Mouse (Mus musculus) olfactory bulb, adult 2 months (tissue): ENCODE data around the gene Tpsb2.

Source experiments
- CTCF ChIP-seq: fragments of 200-500 bp; IDR thresholded peaks from 2 replicates; pipeline ENCODE4 v1.5.1; 2012; ENCODE audit warnings: low read depth, mild to moderate bottlenecking, low read length, moderate library complexity; ENCODE audit not compliant: insufficient read depth
- POLR2A ChIP-seq: fragments of 200-500 bp; IDR thresholded peaks from 2 replicates; pipeline ENCODE4 v1.6.1; 2012; ENCODE audit warnings: mild to moderate bottlenecking, low read depth, low read length, moderate library complexity; ENCODE audit not compliant: insufficient read depth

DNA sequence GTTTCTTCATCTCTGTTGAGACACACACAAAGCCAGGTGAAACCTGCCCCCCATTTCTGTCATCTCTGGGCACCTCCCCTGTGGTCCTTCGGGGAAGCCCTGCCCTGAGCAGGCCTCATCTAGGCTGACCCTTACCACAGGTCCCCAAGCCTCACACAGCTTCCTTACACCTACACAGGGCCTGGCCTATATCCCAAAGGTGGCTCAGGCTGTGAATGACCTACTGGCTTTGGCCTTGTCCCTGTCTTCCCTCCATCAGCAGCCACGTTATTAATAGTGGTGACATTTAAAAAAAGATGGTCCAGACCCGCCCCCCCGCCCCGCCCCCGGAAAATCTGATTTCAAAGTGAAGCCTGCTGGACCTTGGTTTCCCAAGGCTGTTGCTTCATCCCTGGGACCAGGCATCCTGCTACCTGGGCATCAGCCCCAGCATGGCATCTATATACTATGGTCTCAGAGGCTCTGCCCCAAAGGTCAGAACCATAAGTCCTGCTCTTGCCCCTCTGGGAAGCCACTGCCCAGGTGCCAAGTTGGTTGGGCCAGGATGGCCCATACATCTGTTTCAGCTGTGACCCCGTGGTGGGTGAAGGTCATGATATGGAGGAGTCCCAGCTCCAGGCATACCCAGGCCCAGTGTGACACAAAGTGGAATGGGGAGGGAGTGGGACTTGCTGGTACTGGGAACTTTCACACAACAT, 42.3 kb downstream of the Tpsb2 start:
- TF ChIP-seq POLR2A (no peak), CTCF (no peak)
